Mouse (Mus musculus) embryo, embryonic 10 days (tissue): Measurements from ENCODE around the gene Rabep2.
"Not testable (repeated sequence)": the region's sequence is repeated elsewhere in the genome, so short reads cannot be mapped to it uniquely, and the experiment has no call there.

ENCODE experiments used
- DNase-seq: peaks from one replicate; pipeline ENCODE4 v3.0.0-alpha.2; 2015; ENCODE audit warnings: low spot score

Rabep2 gene

DNA sequence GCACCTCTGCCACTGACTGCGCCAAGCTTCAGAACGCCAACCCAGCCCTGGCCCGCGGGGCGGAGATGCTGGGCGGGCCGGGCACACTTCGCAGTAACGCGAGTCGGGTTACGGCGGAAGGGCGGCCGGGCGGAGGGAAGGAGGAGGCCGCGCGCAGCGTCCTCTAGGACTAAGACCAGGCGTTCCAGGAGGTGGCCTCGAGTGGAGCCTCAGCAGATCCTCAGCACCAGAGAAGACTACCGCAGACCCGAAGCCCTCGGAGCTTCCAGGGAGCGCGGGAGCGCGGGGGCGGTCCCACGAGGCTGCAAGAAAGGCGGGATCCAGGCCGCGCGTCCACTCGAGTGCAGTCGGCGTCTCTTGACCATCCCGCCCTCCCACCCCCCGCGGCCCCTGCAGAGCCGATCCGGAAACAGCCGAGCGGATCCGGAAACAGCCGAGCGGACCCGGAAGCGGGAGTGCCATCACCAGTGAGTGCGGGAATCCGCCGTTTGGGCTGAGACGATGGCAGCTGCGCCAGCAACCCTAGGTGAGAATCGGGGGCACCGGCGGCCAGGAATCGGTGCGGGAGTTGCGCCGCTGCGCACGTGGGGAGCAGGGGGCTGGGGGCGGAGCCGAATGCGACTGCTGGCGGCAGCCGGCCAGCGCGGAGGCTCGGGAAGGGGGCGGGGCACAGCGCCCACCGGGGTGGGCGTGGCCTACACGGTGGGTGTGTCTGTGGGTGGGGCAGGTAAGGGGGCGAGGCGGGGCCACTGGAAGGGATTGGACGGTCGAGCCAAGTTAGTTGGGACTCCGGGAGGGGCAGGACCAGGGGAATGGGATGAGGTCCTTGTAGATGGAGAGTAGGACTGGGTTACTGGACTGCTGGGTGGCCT is at the start of gene Rabep2:
TSS of gene Rabep2 (plus strand) at position 129 of the 872 bp plus-strand sequence.
- DNase-seq: peak; percentile 90

DNA sequence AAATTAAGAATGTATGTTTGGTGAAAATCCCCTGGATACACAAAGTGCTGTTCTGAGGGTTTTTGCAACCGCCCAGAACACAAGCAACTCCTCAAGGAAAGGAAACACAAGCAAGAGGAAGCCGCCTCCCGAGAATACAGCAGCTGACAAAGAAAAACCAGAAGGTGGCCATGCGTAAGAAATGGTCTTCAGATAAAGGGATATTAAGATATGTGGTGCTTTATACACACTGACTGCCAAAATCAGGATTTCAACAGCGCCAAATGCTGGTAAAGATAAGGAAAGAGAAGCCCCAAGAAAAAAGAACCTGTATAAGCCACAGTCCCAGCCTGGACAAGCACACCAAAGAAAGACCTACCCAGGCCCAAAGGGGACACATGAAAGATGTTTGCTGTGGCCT is 45.0 kb upstream of the Rabep2 start:
- no peak for DNase-seq

- DNase-seq: no peak
These were observed 40.4 kb upstream of the Rabep2 start for GRCm38 (mm10) chr7:126388185-126388584.

- DNase-seq: not testable (repeated sequence)
These were observed 36.3 kb upstream of the Rabep2 start for GRCm38 (mm10) chr7:126392086-126392884.

DNA sequence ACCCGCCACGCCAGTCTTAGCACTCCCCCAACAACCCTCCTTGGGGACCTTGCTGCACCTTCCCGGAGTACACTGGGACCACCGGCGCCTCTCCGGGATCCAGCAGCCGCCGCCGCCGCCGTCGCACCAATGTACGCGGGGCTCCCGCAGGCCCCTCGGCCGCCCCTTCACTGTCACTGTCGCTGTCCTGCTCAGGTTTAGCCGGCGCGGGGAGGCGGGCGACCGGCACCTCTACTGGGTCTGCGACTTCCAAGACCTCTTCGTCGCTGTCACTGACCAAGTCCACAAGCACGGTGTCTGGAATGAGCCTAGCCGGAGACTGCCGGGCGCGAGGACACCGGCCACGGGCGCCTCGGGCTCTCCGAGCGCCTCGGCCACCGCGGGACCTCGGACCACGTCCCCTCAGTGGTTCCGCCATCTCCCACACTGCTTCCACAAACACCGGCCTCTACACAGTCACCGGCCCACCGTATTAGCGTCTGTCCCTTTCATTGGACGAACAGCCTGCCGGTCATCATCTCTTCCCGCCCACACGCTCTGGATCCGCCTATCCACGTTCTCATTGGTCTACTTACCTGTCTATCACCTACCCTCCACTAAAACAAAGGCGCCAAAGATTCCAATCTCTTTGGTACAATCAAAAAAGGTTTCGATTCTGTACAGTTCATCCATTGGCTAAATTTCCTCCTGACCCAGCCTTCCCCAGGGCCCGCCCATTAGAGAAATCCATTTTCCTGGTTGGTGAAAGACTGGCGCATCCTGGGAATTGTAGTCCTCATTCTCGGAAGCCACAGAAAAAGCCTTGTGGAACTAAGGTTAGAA is 32.0 kb upstream of the Rabep2 start, which contains the start of gene Nfatc2ip:
TSS of gene Nfatc2ip (minus strand) at position 440 of the 822 bp plus-strand sequence.
- peak; percentile 99 for DNase-seq

DNA sequence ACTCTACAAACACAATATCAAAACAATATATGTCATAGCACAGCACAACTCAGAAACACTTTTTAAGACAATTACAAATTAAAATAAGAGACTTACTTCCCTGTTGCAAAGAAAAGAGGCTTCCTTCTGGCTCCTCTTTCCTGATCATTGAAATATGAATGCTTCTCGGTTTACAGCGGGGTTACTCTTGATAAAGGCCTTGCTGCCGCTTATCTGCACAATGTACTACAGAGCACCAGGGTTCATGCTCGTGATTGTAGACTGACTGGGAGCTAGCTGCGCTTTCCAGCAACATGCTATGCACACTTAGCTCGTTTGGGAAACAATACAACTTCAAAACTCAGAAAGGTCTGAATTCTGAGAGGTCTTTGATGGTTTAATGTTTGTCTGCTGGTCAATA is 31.3 kb upstream of the Rabep2 start:
- DNase-seq: no peak

- no peak for DNase-seq
These were observed 30.7 kb upstream of the Rabep2 start for GRCm38 (mm10) chr7:126397822-126398221.

DNA sequence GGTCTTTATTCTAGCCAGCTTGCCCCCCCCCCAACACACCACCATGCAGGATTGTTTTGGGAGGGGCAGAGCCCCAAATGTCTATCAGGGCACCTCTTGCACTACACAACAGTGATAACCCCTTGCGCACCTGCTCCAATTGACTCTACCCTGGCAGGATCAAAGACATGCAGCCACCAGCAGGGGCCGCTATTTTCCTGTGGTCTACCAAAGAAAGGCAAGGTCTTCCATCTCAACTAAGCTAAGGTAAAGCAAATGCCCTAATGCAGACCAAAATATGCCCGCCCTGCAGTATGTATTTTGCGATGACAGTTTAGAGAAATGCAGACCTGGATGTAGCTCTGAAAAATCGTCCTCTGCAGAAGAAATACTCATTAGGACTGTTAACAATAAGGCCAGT is 29.0 kb upstream of the Rabep2 start:
- peak; percentile 84 for DNase-seq

- not testable (repeated sequence) for DNase-seq
These were observed 26.0 kb upstream of the Rabep2 start for GRCm38 (mm10) chr7:126402518-126402917.

DNA sequence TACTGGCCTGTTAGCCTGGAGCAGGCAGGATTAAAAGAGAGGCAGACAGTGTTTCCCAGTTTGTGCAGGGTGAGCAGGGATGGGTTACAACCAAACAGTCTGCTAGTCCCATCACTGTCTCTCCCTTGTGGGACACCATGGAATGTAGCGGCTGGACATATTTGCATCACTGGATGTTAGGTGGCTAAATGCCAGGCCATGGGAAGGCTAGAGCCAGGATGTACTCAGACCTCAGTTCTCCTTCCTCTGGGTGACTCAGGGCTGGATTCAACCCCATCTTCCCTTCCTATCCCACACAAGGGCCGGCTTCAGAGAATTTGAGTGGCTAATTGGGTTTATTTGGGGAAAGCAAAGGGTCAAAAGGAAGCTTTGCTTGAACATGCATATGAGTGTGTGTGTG is 19.9 kb upstream of the Rabep2 start:
- no peak for DNase-seq

- no peak for DNase-seq
These were observed 17.5 kb upstream of the Rabep2 start for GRCm38 (mm10) chr7:126411061-126411460.

- no peak for DNase-seq
These were observed 13.8 kb upstream of the Rabep2 start, which contains the start of gene Cd19 for GRCm38 (mm10) chr7:126414725-126415124. TSS of gene Cd19 (minus strand) at chr7:126414889.

DNA sequence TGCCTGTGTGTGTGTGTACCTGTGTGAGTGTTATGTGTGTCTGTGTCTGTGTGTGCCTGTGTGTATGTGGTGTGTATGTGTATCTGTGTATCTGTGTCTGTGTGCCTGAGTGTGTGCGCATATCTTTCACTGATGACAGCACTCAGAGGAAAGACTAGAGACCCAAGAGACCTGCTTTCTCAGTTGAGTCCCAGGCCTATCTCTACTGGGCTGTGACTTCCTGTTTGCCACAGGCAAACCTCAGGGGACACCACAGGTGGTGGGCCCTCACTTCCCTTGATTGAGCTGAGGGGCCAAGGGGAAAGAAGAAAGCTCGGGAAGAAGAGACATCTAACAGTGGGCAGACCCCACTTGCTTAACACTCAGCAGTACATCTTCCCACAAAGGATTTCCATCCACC is 11.9 kb upstream of the Rabep2 start:
- no peak for DNase-seq

- DNase-seq: peak; percentile 36
These were observed 11.5 kb upstream of the Rabep2 start for GRCm38 (mm10) chr7:126417045-126417444.

DNA sequence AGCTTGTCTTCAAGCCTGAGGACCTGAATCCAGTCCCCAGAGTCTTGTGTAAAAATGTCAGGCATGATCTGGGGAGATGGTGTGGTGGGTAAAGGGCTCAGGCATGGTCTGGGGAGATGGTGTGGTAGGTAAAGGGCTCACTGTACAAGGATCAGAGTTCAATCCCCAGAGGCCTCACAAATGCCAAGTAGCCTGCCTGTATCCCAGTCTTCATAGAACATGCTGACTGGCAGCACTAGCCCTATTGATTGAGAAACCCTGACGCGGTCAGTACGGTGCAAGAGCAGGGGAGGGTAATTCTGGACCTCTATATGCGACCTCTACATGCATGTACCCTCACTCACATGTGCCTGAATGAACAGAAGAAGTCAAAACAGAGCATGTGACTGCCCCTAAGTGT is 11.0 kb upstream of the Rabep2 start:
- no peak for DNase-seq

DNA sequence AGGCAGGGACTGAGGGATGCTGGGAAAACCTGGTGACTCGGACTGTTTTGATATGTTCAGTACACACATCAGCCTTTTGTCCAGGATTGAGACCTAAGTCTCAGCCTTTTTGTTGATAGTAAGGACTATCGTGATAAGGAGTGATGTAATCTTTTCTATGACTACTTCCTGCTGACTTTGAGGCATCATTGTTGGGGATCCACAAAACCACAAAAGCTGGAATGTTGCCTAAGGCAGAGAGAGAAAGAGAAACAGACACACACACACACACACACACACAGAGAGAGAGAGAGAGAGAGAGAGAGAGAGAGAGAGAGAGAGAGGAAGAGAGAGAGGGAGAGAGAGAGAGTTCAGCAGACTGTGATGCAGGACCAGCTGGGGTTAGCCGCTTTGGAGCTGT is 10.1 kb upstream of the Rabep2 start:
- no peak for DNase-seq

DNA sequence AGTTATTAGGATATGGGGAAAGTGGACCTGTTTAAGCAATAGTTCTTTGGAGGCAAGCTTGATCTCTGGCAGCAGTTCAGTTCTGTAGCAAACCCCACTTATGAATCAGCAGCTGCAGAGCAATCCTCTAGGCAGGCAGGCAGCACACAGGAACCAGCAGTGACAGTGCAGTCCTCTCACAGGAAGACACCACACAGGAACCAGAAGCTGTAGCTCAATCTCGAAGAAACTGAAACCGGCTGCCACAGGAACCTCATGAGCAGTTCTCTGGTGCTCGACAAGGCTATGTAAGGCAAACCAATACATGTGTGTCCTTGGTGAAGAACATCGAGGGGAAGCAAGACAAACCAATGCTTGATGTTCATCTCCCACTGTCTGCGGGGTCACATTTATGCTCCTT is 6.8 kb upstream of the Rabep2 start:
- no peak for DNase-seq

GRCm38 (mm10) chr7:126424161-126424560 is 4.4 kb upstream of the Rabep2 start:
- DNase-seq: no peak

- peak; percentile 36 for DNase-seq
These were observed 1.2 kb upstream of the Rabep2 start for GRCm38 (mm10) chr7:126427323-126427860.

GRCm38 (mm10) chr7:126428154-126428553 is 405 bp upstream of the Rabep2 start:
- no peak for DNase-seq

- DNase-seq: peak; percentile 11
These were observed 942 bp downstream of the Rabep2 start for GRCm38 (mm10) chr7:126429503-126429898.

DNA sequence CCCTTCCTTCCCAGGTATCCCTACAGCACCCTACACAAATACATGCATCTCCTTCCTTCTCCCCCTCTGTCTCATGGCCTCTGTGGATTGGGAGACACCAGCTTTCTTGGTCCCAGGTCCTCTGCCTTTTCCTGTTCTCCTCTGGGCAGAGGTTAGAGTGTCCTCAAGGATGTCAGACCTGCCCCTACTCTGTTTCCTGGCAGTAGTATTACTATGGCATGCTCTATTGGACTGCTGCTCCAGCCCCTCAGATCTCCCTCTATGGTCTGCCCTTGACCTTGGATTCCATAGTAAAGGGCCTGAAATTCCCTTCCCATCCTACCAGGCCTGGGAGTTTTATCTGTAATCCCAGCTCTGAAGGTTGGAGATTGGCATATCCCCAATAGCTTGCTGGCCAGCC is 1.6 kb downstream of the Rabep2 start:
- no peak for DNase-seq
